ENCODE assay signal across 8 mouse cellular contexts in the genomic region with DNA sequence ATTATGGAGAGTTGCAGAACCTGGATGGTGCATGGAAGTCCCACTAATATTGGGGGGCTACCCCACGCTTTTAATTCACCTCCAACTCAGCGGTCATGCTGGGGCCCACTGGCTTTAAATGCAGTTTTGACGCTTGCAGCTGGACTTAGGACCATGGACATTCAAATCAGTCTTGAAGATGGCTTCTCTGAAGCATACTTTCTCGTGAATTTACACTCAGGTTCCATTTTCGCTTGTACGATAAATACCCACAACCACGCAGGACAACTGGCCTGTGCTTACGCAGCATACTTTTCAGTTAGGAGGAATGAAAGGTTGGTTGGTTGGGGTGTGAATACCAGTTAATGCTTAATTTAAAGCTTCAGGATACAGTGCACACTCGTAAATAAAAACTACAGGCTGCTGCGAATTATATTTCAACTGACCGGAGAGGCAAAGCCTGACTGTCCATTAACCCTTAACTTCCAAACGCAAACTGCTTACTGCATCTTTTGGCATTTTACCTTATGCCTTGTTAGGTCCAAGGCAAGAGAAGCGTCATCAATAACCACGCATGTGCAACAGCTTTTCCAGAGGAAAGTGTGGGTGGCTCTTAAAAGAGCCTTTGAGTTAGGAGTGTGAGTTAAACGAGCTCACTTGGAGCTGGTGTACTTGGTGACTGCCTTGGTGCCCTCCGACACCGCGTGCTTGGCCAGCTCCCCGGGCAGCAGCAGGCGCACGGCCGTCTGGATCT. TPM values are rescaled to one million over a fixed set of nuclear protein-coding genes. Genes with fewer than 3 reads are reported as not detected.
DNase-seq lines count a peak whose midpoint lies in the region; ATAC-seq and TF ChIP-seq lines count a peak whose summit lies in the region.

No protein-coding gene starts in this region.

- no peaks in the 10 kb centered on the region for H3K9me3 ChIP-seq in lung, embryonic 14.5 days (ENCODE audit: low read depth, low read length)

- H3K4me1 ChIP-seq in lung, embryonic 14.5 days (ENCODE audit: insufficient read depth) = peaks cover 4% of the 10 kb centered on the region

- no peak for ATAC-seq in lung, embryonic 14.5 days (ENCODE audit: insufficient read depth)
- peak; percentile 14; the same call in 1 of the 2 replicates for ATAC-seq in erythroblast, adult 5-6 weeks (replicated peaks; ENCODE audit: low FRiP score, poor library complexity, severe bottlenecking)

- TF ChIP-seq CTCF in lung, embryonic 14.5 days (IDR thresholded peaks at IDR 0.05; ENCODE audit: low read depth) = no peak

- DNase-seq in lung, embryonic 14.5 days = peak; percentile 64
- no peak for DNase-seq in lung, postnatal 10 days
- peak; percentile 52 for DNase-seq in ZHBTc4 (ENCODE audit: low read depth, low spot score)
- DNase-seq in layer of hippocampus, postnatal 14 days (ENCODE audit: low spot score in 2 of 2) = peak; percentile 13 to 26
- DNase-seq in naive thymus-derived CD4-positive, alpha-beta T cell, adult 2 months (ENCODE audit: low read depth) = peak; percentile 55
- no peak for DNase-seq in T-cell, adult 2 months (ENCODE audit: low spot score)
- no peak for DNase-seq in gastrocnemius, postnatal 36 days

- WGBS in lung, embryonic 14.5 days = under 1% methylated on average over 19 of the region's 22 CpGs

- H3K27ac ChIP-seq in lung, embryonic 14.5 days (ENCODE audit: low read depth) = peak overlapping the region; percentile 98

- no peaks in the 10 kb centered on the region for H3K27me3 ChIP-seq in lung, embryonic 14.5 days (ENCODE audit: insufficient read depth, low read length)

- peak overlapping the region; percentile 33 for H3K4me3 ChIP-seq in lung, embryonic 14.5 days (ENCODE audit: low read depth, low read length)

- H3K4me2 ChIP-seq in lung, embryonic 14.5 days = peak overlapping the region; percentile 86

- H3K36me3 ChIP-seq in lung, embryonic 14.5 days (ENCODE audit: insufficient read depth) = no peaks in the 10 kb centered on the region

- H3K9ac ChIP-seq in lung, embryonic 14.5 days = peak overlapping the region; percentile 55

- intact Hi-C loops in gastrocnemius, postnatal 36 days (cut with DNase I) = loop anchor here (10.0 kb wide), 4 partner anchors 70 to 1870 kb away; a partner anchor contains a TSS

RNA-seq across cellular contexts. Expression of a gene that starts 0.6 kb away (rescaled TPM):
- polyA plus RNA-seq in lung, embryonic 14.5 days (2014; fragmentation: Nextera tagmentation; extraction: Ambion mirVana) = 3.8 and 6.9 TPM in 2 replicates
- 91.5 and 110 TPM in 2 replicates for total RNA-seq in erythroblast, adult 5-6 weeks (2015; ENCODE audit: low replicate concordance)
- total RNA-seq in erythroblast, adult 5-6 weeks (2017; ENCODE audit: low replicate concordance) = 213 and 268 TPM in 2 replicates
- 10 to 100 TPM; 31.7 to 51.2 TPM for total RNA-seq in layer of hippocampus, postnatal 14 days (2021)
- 10 to 100 TPM; 10.7 to 18.2 TPM for total RNA-seq in gastrocnemius, postnatal 36 days (2021)

RNA-seq across cellular contexts. Expression of a gene that starts 0.9 kb away (rescaled TPM):
- 40.4 and 42.9 TPM in 2 replicates for polyA plus RNA-seq in lung, embryonic 14.5 days (2014; fragmentation: Nextera tagmentation; extraction: Ambion mirVana)
- total RNA-seq in erythroblast, adult 5-6 weeks (2015; ENCODE audit: low replicate concordance) = 6.1 TPM in 1 of 2 replicates, not detected in the other
- 1,027 and 1,342 TPM in 2 replicates for total RNA-seq in erythroblast, adult 5-6 weeks (2017; ENCODE audit: low replicate concordance)
- 10 to 100 TPM; 17.4 to 55.0 TPM for total RNA-seq in layer of hippocampus, postnatal 14 days (2021)
- total RNA-seq in gastrocnemius, postnatal 36 days (2021) = 1 to 10 TPM; 3.3 to 8.8 TPM

RNA-seq across cellular contexts. Expression of a gene that starts 2.2 kb away (rescaled TPM):
- polyA plus RNA-seq in lung, embryonic 14.5 days (2014; fragmentation: Nextera tagmentation; extraction: Ambion mirVana) = 13.9 and 23.8 TPM in 2 replicates
- 16.7 TPM in 1 of 2 replicates, not detected in the other for total RNA-seq in erythroblast, adult 5-6 weeks (2015; ENCODE audit: low replicate concordance)
- 69.1 and 159 TPM in 2 replicates for total RNA-seq in erythroblast, adult 5-6 weeks (2017; ENCODE audit: low replicate concordance)
- 10 to 100 TPM; 68.2 to 84.2 TPM for total RNA-seq in layer of hippocampus, postnatal 14 days (2021)
- total RNA-seq in gastrocnemius, postnatal 36 days (2021) = 10 to 100 TPM; 12.6 to 15.0 TPM

RNA-seq across cellular contexts. Expression of a gene that starts 6.5 kb away (rescaled TPM):
- polyA plus RNA-seq in lung, embryonic 14.5 days (2014; fragmentation: Nextera tagmentation; extraction: Ambion mirVana) = 4.9 and 8.0 TPM in 2 replicates
- 65.8 and 82.8 TPM in 2 replicates for total RNA-seq in erythroblast, adult 5-6 weeks (2015; ENCODE audit: low replicate concordance)
- 254 and 277 TPM in 2 replicates for total RNA-seq in erythroblast, adult 5-6 weeks (2017; ENCODE audit: low replicate concordance)
- total RNA-seq in layer of hippocampus, postnatal 14 days (2021) = 10 to 100 TPM in 1 of 2 experiments, 1 to 10 TPM in 1; 8.6 to 12.7 TPM
- total RNA-seq in gastrocnemius, postnatal 36 days (2021) = 1 to 10 TPM; 2.0 to 3.5 TPM

RNA-seq across cellular contexts. Expression of a gene that starts 17.4 kb away (rescaled TPM):
- polyA plus RNA-seq in lung, embryonic 14.5 days (2014; fragmentation: Nextera tagmentation; extraction: Ambion mirVana) = not detected in 2 replicates
- not detected in 2 replicates for total RNA-seq in erythroblast, adult 5-6 weeks (2015; ENCODE audit: low replicate concordance)
- total RNA-seq in erythroblast, adult 5-6 weeks (2017; ENCODE audit: low replicate concordance) = 0.34 and 0.42 TPM in 2 replicates
- not detected for total RNA-seq in layer of hippocampus, postnatal 14 days (2021)
- not detected for total RNA-seq in gastrocnemius, postnatal 36 days (2021)

Comparison
In these comparisons a context has a peak if more than half of its experiments do, and no peak if none do; other contexts are left out.
1. DNase-seq: peak in lung, embryonic 14.5 days (single experiment), ZHBTc4 (single experiment), layer of hippocampus, postnatal 14 days (2 of 2) and naive thymus-derived CD4-positive, alpha-beta T cell, adult 2 months (single experiment); none in lung, postnatal 10 days (single experiment), T-cell, adult 2 months (single experiment) and gastrocnemius, postnatal 36 days (0 of 2).